Mouse (Mus musculus): Measurements from ENCODE around the gene Mrpl52.

Gene Mrpl52

GRCm38 (mm10) chr14:54409980-54410810 is 16.5 kb upstream of the Mrpl52 start:
- in situ Hi-C loops (cut with MboI, MseI): no loop called here

GRCm38 (mm10) chr14:54412000-54412576 is 14.6 kb upstream of the Mrpl52 start:
- in situ Hi-C loops (cut with MboI, MseI): no loop called here

DNA sequence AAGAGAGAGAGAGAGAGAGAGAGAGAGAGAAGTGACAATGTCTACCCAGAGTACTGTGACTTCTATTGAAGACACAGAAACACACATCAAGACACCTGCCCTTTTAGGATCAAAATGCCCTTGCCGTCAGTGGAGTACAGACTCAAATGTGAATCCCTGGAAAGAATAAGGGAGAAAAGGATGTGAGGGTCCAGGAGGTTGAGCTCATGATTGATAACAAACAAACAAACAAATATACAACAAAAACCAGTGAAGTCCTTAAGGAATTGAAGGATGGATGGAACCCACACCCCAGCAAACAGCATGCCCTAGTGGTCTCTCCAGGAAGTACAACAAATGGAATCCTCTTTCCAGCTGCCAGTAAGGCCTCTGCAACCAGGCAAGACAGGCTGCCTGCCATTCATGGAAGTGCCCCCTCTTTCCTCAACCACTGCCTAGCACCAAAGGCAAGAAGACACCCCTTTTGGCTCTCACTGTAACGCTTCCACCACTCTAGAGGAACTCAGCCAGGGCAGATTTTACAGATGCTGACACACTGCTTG is 14.0 kb upstream of the Mrpl52 start:
- in situ Hi-C loops (cut with MboI, MseI): no loop called here

- in situ Hi-C loops (cut with MboI, MseI): no loop called here
Measured at GRCm38 (mm10) chr14:54413877-54414700, 12.6 kb upstream of the Mrpl52 start.

- in situ Hi-C loops (cut with MboI, MseI): loop anchor here in 1 of 2 experiments (5.0 kb wide), 1 partner anchor 82 kb away; no protein-coding TSS in a partner anchor
Measured at GRCm38 (mm10) chr14:54415241-54416020, 11.3 kb upstream of the Mrpl52 start.

- in situ Hi-C loops (cut with MboI, MseI): loop anchor here in 1 of 2 experiments (5.0 kb wide), 1 partner anchor 81 kb away; no protein-coding TSS in a partner anchor
Measured at GRCm38 (mm10) chr14:54416229-54416775, 10.4 kb upstream of the Mrpl52 start.

GRCm38 (mm10) chr14:54416830-54417229 is 9.9 kb upstream of the Mrpl52 start:
- in situ Hi-C loops (cut with MboI, MseI): loop anchor here in 1 of 2 experiments (5.0 kb wide), 1 partner anchor 80 kb away; no protein-coding TSS in a partner anchor

GRCm38 (mm10) chr14:54417623-54418081 is 9.1 kb upstream of the Mrpl52 start, which contains the start of gene Slc7a7:
Slc7a7 (minus strand) TSS chr14:54417780.
- in situ Hi-C loops (cut with MboI, MseI): loop anchor here in 1 of 2 experiments (5.0 kb wide), 1 partner anchor 80 kb away; no protein-coding TSS in a partner anchor

DNA sequence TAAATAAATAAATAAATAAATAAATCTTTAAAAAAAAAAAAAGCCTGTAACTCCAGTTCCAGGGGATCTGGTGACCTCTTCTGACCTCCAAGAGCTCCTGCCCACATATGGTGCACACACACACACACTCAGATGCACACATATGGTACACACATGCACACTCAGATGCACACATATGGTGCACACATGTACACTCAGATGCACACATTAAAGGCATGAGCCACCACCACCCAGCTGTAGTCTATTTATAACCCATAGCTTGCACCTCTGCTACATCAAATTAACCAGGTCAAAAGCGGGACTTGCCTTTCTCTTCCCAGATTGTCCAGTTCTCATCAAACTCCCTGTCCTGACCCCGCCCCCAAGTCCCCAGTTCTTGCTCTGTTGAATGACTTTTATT is 5.7 kb upstream of the Mrpl52 start:
- in situ Hi-C loops (cut with MboI, MseI): loop anchor here in 1 of 2 experiments (10.0 kb wide), 1 partner anchor 186 kb away; no protein-coding TSS in a partner anchor

DNA sequence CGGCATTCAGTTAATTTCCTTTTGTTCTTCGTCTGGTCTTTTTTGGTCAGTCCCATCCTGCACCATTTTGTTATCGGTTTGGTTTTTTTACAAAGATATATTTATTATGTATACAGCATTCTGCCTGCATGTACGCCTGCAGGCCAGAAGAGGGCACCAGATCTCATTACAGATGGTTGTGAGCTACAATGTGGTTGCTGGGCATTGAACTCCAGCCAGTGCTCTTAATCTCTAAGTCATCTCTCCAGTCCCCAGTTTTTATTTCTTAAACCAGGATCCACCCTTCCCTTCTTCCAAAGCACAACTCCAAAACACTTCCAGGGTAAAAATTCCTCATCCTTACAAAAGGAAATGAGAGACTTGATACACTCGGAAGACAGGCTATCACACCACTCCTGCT is 3.3 kb upstream of the Mrpl52 start:
- in situ Hi-C loops (cut with MboI, MseI): loop anchor here in 1 of 2 experiments (10.0 kb wide), 1 partner anchor 189 kb away; no protein-coding TSS in a partner anchor

GRCm38 (mm10) chr14:54424634-54425033 is 2.1 kb upstream of the Mrpl52 start:
- in situ Hi-C loops (cut with MboI, MseI): loop anchor here in 1 of 2 experiments (10.0 kb wide), 1 partner anchor 190 kb away; no protein-coding TSS in a partner anchor

- in situ Hi-C loops (cut with MboI, MseI): loop anchor here in 1 of 2 experiments (10.0 kb wide), 1 partner anchor 191 kb away; no protein-coding TSS in a partner anchor
Measured at GRCm38 (mm10) chr14:54425540-54425939, 1.2 kb upstream of the Mrpl52 start.

GRCm38 (mm10) chr14:54426003-54426688 is 563 bp upstream of the Mrpl52 start:
- in situ Hi-C loops (cut with MboI, MseI): loop anchor here in 1 of 2 experiments (10.0 kb wide), 1 partner anchor 191 kb away; no protein-coding TSS in a partner anchor

DNA sequence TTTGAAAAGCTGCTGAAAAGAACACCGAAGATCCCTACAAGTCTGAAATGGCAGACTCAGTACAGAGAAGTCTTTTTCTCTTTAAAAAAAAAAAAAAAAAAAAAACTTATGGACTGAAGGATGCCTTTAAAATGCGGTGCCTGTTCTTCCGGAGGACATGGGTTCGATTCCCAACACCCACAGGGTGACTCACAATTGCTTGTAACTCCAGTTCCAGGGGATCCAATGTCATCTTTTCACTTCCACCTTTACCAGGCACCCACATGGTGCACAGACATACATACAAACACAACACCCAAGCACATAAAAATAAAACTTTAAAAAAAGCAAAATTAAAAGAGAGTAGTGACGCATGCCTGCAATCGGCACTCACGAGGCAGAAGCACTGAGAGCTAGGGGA is 987 bp downstream of the Mrpl52 start:
- in situ Hi-C loops (cut with MboI, MseI): loop anchor here in 1 of 2 experiments (10.0 kb wide), 1 partner anchor 193 kb away; no protein-coding TSS in a partner anchor

DNA sequence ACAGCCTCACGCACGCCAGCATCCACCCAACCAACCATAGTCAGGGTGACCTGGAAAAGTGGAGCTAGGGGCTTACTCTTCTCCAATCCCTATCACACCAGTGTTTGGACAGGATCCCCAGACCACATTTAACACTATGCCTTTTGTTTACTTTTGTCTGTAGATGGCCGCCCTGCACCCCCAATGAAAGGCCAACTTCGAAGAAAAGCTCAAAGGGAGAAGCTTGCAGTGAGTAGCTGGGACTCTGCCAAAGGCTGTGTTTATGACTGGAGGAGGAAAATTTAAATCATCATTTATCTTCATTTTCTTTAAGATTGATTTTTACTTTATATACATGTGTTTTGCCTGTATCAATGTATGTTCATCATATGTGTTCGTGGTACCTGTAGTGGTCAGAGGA is 1.7 kb downstream of the Mrpl52 start:
- in situ Hi-C loops (cut with MboI, MseI): loop anchor here in 1 of 2 experiments (10.0 kb wide), 1 partner anchor 194 kb away; no protein-coding TSS in a partner anchor

DNA sequence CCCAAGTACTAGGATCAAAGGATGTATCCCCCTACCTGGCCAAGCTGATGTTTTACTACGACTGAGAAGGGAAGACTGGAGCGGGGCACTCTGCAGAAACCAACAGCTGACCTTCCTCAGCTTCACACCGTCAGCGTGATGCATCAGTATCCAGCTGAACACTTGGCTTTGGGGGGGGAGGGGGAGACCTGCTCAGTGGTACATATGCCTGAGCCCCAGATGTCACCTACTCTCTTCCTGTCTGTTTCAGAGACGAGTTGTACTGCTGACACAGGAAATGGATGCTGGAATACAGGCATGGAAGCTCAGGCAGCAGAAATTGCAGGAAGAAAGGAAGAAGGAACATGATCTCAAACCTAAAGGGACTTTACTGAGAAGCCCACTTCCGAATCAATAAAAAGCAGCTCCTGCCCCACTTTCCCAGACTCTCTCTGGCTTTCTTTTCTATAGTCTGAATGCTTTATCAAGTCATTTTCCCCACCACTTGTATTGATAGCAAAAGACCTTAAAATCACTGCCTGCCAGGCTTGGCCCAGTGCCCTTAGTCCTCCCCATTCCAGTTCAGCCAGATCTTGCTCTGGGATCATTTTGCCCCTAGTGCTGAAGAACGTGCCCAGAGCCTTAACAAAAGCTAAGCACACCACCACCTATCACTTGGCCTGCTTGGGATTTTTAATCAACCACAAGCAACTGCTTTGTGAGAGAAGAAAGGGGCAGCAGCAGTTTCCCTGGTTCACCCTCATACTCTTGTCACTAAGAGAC is 2.8 kb downstream of the Mrpl52 start:
- in situ Hi-C loops (cut with MboI, MseI): loop anchor here in 1 of 2 experiments (10.0 kb wide), 1 partner anchor 195 kb away; no protein-coding TSS in a partner anchor

DNA sequence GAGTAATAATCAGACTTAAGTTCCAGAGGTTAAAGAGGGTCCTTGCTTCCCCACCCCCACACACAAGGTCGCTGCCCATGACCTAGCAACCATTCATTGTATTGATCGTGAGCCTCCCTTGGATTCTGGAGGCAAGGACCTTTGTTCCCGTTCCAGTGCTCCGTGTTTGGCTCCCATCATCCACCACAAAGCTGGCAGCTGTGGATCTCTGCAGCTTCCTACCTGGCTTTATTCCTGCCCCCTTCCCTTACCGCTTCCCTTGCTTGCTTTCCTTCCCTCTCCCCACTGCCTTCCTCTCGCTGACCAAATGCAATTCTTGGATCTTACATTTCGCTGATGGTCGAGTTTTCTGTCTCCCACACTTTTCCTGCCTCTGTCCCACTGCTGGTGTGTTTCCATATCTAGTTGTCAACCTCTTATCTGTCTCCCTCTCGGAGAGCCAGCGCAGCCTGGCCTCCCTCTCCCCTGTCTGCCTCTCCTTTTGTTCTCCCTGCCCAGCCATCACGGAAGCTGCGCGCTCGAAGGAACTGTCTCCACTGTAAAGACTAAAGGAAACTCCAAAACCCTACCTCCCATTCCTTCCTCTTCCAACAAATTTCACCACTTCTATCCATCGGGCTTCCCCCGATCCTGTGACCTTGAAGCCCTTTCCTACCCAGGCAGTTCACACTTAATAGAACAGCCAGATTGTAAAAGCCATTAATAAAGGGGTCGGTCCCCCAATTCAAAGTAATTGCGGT is 3.9 kb downstream of the Mrpl52 start:
- in situ Hi-C loops (cut with MboI, MseI): no loop called here
